Mouse (Mus musculus) ES-E14 (cell line): Measurements from ENCODE around the gene Fam198b.

Experiments
- CHD2 ChIP-seq: IDR thresholded peaks from 2 replicates; pipeline ENCODE4 v1.6.1; 2014; ENCODE audit warnings: mild to moderate bottlenecking, low read depth, low read length, inconsistent platforms
- HCFC1 ChIP-seq: IDR thresholded peaks from 2 replicates; pipeline ENCODE4 v1.6.1; 2012; ENCODE audit warnings: low read length, inconsistent platforms, borderline replicate concordance; ENCODE audit not compliant: insufficient read depth
- MAFK ChIP-seq: IDR thresholded peaks from 2 replicates; pipeline ENCODE4 v1.6.1; 2014; ENCODE audit warnings: mild to moderate bottlenecking, low read depth, low read length, inconsistent platforms; ENCODE audit not compliant: insufficient read depth
- ZC3H11A ChIP-seq: IDR thresholded peaks from 2 replicates; pipeline ENCODE4 v1.6.1; 2012; ENCODE audit warnings: low read depth, mild to moderate bottlenecking, inconsistent platforms, low read length, borderline replicate concordance
- ZNF384 ChIP-seq: IDR thresholded peaks from 2 replicates; pipeline ENCODE4 v1.6.1; 2012; ENCODE audit warnings: low read depth, low read length, inconsistent platforms

GRCm38 (mm10) chr3:79914012-79914411, 29.7 kb downstream of the Fam198b start:
- no peak for TF ChIP-seq CHD2
- TF ChIP-seq ZC3H11A = no peak
- no peak for TF ChIP-seq MAFK
- no peak for TF ChIP-seq HCFC1
- no peak for TF ChIP-seq ZNF384
